Mouse (Mus musculus) cerebellum, adult 2 months (tissue): Measurements from ENCODE around the gene Rock2. TPM values are rescaled to one million over a fixed set of nuclear protein-coding genes. Genes with fewer than 3 reads are reported as not detected.

Source experiments
- DNase-seq, 2 experiments: peaks; one replicate each; pipeline ENCODE4 v3.0.0; 2021
- H3K27ac ChIP-seq: fragments of 200-500 bp; 2 replicates; pipeline ENCODE4 v1.5.1; 2012; ENCODE audit warnings: low read length, control low read depth, inconsistent platforms; ENCODE audit not compliant: insufficient read depth
- H3K27me3 ChIP-seq: fragments of 200-500 bp; 2 replicates; pipeline ENCODE4 v1.6.1; 2012; ENCODE audit warnings: inconsistent platforms, mild to moderate bottlenecking, low read length, moderate library complexity; ENCODE audit not compliant: control insufficient read depth, insufficient read depth
- H3K4me1 ChIP-seq: fragments of 200-500 bp; 2 replicates; pipeline ENCODE4 v1.6.1; 2011; ENCODE audit warnings: low read length; ENCODE audit not compliant: control insufficient read depth, insufficient read depth
- H3K4me3 ChIP-seq: fragments of 200-500 bp; replicated peaks from 2 replicates; pipeline ENCODE3; 2011; ENCODE audit warnings: mild to moderate bottlenecking, low read depth, low read length, control low read depth; ENCODE audit not compliant: insufficient read depth
- CTCF ChIP-seq: fragments of 200-500 bp; IDR thresholded peaks from 2 replicates; pipeline ENCODE4 v1.5.1; 2011; ENCODE audit warnings: low read depth, mild to moderate bottlenecking, control low read depth, low read length, moderate library complexity, borderline replicate concordance; ENCODE audit not compliant: insufficient read depth
- POLR2A ChIP-seq: fragments of 200-500 bp; IDR thresholded peaks from 2 replicates; pipeline ENCODE4 v1.6.1; 2011; ENCODE audit warnings: low read length, control low read depth, borderline replicate concordance; ENCODE audit not compliant: insufficient read depth
- WGBS: fragments of 180-500 bp; shearing (Covaris S2); methylation state at CpG from one replicate; pipeline ENCODE4 v1.1.7; 2018; 5-methylcytosine and 5-hydroxymethylcytosine counted together
- polyA plus RNA-seq: library from polyadenylated mRNA; depleted of rRNA; stranded (reverse); fragments of >200 nt; gene quantifications from 2 replicates; pipeline ENCODE4 v1.2.3, GENCODE M21; 2012

Gene Rock2
- polyA plus RNA-seq, 1 experiment: 37.5 TPM

DNA sequence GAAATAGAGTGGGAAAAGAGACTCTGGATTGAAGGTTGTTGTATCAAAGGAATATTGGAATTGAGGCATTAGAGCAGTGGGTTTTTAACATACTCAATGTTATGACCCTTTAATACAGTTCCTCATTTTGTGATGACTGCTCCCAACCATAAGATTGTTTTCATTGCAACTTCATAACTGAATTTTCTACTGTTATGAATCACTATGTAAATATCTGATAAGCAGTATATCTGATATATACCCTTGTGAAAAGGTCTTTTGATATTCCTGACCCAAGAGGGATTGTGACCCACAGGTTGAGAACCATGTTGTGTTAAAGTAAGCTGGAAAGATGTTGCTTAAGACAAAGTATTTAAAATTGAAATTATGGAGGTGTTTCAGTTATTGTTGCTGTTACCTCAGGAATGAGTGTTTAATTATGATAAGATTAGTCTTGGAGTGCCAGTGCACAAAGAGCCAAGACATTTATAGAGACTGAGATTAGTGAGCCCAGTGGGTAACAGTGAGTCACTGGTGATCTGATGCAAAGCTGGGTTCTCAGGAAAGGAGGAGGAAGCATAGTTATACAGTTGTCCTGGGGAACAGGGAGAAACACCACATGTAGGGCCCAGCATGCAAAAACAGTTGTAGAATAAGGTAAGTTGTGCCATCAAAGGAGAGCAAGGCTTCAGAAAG is 25.6 kb downstream of the Rock2 start:
- DNase-seq: peak in 1 of 2 experiments; percentile 63
- TF ChIP-seq POLR2A (no peak), CTCF (no peak)
- no peak overlapping the region for H3K4me3 ChIP-seq
- peaks cover 4% of the 10 kb centered on the region; the same call in 1 of the 2 replicates for H3K4me1 ChIP-seq
- H3K27ac ChIP-seq: no peak overlapping the region
- no peaks in the 10 kb centered on the region for H3K27me3 ChIP-seq

DNA sequence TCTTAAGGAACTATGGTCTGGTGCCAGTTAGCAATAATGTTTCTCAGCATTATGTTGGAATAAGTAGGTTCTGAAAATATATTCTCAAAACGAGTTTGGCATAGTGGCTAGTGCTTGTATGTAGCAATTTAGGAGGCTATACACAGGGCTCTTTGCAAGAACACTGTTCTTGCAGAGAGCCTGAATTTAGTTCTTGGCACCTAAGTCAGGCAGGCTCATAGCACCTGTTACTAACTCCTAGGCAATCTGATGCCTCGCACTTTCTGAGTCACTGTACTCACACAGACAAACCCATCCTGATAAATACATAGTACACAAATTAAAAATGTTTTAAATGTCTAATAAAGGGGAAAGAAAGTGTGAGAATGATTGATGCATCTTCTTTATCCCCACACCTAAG is 33.2 kb downstream of the Rock2 start:
- peak in 1 of 2 experiments; percentile 53 for DNase-seq
- no peak overlapping the region for H3K27ac ChIP-seq
- WGBS: 25% methylated on average over 2 of the region's 2 CpGs
- no peak overlapping the region for H3K4me3 ChIP-seq
- no peaks in the 10 kb centered on the region; the same call in 1 of the 2 replicates for H3K4me1 ChIP-seq
- no peak for TF ChIP-seq POLR2A
- TF ChIP-seq CTCF: no peak
- no peaks in the 10 kb centered on the region for H3K27me3 ChIP-seq

DNA sequence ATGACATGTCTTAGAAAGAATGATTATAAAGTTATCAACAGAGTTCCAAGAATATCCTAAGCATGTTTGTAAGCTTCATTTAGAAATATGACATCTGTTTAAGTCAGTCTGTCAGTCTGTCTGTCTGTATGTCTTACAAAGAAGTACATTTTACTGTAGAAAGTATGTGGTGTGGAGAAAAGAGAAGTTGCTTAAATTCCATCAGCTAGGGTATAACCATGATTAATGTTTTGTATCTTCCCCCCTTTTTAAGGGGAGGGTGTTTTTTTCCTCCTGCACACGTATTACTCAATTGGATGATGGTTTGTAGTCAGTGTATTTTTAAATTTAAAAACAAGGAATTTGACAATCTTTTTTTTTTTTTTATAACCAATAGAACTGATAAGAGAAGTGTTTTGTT is 39.7 kb downstream of the Rock2 start:
- no peak overlapping the region for H3K27ac ChIP-seq
- TF ChIP-seq CTCF (no peak), POLR2A (no peak)
- no peak overlapping the region for H3K4me3 ChIP-seq
- no peak for DNase-seq
- 80% methylated on average over 1 of the region's 1 CpGs for WGBS
- H3K4me1 ChIP-seq: no peaks in the 10 kb centered on the region
- no peaks in the 10 kb centered on the region for H3K27me3 ChIP-seq

DNA sequence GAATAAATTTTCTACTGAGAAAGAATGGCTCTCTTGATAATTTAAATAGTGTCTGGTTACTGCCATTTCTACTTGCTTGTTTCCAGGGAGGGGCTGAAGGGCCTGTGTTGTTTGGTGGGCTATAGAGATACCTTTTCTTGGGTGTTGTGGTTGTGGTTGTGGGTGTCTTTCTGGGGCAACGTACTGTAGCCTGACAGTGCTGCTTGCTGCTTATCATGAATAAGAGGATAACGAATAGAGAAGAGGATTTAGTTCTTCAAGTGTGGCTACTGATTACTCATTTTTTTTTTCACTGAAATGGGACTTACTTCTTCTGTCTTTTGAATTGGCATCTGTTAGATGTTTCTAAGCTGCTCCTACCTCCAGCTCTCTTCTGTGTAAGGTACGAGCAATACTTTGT is 47.3 kb downstream of the Rock2 start:
- no peak for DNase-seq
- no peak overlapping the region for H3K27ac ChIP-seq
- no peaks in the 10 kb centered on the region for H3K27me3 ChIP-seq
- H3K4me1 ChIP-seq: no peaks in the 10 kb centered on the region
- TF ChIP-seq POLR2A: no peak
- TF ChIP-seq CTCF: no peak
- no peak overlapping the region for H3K4me3 ChIP-seq
- WGBS: 92% methylated on average over 3 of the region's 3 CpGs

DNA sequence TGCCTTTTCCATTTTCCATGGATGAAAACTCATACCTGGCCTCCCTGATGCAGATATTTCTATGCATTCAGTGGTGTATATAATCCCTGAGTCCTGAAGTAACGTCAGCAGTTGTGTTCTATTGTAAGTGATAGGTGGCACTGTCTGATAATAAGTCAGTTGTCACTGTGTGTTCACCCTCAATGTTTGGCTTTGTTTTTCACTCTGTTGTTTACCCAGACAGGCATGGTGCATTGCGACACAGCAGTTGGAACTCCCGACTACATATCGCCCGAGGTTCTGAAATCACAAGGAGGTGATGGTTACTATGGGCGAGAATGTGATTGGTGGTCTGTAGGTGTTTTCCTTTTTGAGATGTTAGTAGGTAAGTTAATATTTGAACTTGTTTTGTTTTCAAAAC is 53.5 kb downstream of the Rock2 start:
- DNase-seq: no peak
- no peaks in the 10 kb centered on the region for H3K4me1 ChIP-seq
- no peak overlapping the region for H3K4me3 ChIP-seq
- WGBS: 86% methylated on average over 6 of the region's 6 CpGs
- TF ChIP-seq CTCF (no peak), POLR2A (no peak)
- H3K27me3 ChIP-seq: no peaks in the 10 kb centered on the region
- no peak overlapping the region for H3K27ac ChIP-seq

DNA sequence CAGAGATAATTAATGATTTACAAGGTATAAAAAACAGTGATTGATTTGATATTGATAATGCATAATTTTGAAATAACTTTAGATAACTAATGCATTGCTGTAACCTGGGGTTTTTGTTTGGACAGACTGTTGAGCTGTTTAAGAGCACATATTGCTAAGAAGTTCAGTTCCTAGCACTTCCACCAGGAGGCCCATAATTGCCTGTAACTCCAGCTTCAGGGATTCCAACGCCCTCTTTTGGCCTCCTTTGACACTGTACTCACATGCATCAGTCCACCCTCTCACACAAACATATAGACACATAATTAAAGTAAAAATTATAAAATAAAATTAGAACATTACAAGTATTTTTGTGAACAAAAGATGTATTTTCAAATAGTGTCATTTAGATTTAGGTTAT is 64.2 kb downstream of the Rock2 start:
- WGBS: 65% methylated on average over 1 of the region's 1 CpGs
- DNase-seq: no peak

DNA sequence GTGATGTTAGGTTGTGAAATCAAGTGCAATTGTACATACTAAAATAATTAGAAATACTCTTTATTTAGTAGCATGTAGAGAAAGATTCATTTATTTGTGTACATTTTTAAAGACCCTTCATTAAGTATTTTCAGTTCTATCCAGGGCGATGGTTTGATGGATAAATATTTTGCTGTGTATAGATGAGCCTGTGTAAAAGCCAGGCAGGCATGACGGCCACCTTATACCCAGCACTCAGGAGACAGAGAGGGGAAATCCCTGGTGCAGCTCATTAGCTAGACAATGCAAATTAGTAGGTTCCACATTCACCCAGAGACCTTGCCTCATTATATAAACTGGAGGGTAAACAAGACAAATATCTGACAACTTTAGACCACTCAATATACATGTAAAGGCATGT is 68.7 kb downstream of the Rock2 start:
- Histone ChIP-seq H3K27ac (no peak overlapping the region), H3K4me3 (no peak overlapping the region), H3K27me3 (no peaks in the 10 kb centered on the region), H3K4me1 (no peaks in the 10 kb centered on the region)
- TF ChIP-seq CTCF (no peak), POLR2A (no peak)
- 76% methylated on average over 2 of the region's 2 CpGs for WGBS
- DNase-seq: no peak

More for the DNA sequence above, 64.2 kb downstream of the Rock2 start:
- H3K27ac ChIP-seq: no peak overlapping the region
- TF ChIP-seq POLR2A: no peak
- TF ChIP-seq CTCF: peak; percentile 14; the same call in 1 of the 2 replicates
- no peak overlapping the region for H3K4me3 ChIP-seq
- H3K27me3 ChIP-seq: no peaks in the 10 kb centered on the region
- no peaks in the 10 kb centered on the region for H3K4me1 ChIP-seq

DNA sequence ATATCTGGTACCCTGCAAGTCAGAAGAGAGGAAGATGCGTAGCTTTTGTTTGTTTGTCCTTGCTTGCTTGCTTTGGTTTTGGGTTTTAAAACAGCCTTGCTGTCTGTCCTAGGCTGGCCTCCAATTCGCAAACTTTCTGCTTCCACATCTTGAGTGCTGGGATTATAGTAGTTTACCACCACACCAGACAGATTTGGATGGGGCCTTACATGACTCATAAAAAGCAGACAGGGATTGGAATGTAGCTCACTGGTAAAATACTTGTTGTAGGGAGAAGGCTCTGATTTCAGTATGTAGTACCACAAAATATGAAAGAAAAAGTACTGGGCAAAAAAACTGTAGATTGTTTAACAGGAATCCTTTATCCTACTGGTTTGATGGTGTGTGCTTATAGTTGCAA is 72.1 kb downstream of the Rock2 start:
- Histone ChIP-seq H3K27me3 (no peaks in the 10 kb centered on the region), H3K4me3 (no peak overlapping the region), H3K27ac (no peak overlapping the region), H3K4me1 (no peaks in the 10 kb centered on the region)
- WGBS: 97% methylated on average over 2 of the region's 2 CpGs
- DNase-seq: no peak
- TF ChIP-seq CTCF (no peak), POLR2A (no peak)
